Mouse (Mus musculus) T-helper 1 cell (primary cell): Measurements from ENCODE around the gene Ptchd4.

Source experiments
- in situ Hi-C: fragments of 300-600 bp; cut with MboI, MseI; formaldehyde crosslinking; loops from one replicate; pipeline ENCODE4 v1.15.1; 2025; ENCODE audit warnings: high pct_unique_total_duplicates

Gene Ptchd4

GRCm38 (mm10) chr17:42427961-42428360, 112.2 kb downstream of the Ptchd4 start:
- in situ Hi-C loops = no loop called here

DNA sequence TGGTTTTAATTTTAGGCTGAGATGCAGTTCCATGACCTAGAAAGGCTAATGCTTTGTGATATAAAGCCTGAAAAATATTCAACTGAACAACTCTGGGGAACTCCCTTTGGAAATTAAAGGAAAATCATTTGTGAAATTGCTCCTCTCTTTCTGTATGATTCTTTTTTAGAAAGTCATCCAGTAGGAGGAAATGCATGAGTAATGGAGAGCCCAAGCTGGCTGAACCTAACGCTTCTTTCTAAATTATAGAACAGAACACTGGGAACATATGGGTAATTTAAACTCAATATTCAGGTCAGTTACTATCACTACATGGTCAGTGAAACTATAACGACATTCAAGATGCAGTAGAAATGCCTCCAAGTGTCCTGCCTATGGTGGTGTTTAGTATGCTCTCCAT, 114.6 kb downstream of the Ptchd4 start:
- in situ Hi-C loops = no loop called here

GRCm38 (mm10) chr17:42452235-42452634, 136.5 kb downstream of the Ptchd4 start:
- in situ Hi-C loops = no loop called here

GRCm38 (mm10) chr17:42456441-42456840, 140.7 kb downstream of the Ptchd4 start:
- in situ Hi-C loops = no loop called here

DNA sequence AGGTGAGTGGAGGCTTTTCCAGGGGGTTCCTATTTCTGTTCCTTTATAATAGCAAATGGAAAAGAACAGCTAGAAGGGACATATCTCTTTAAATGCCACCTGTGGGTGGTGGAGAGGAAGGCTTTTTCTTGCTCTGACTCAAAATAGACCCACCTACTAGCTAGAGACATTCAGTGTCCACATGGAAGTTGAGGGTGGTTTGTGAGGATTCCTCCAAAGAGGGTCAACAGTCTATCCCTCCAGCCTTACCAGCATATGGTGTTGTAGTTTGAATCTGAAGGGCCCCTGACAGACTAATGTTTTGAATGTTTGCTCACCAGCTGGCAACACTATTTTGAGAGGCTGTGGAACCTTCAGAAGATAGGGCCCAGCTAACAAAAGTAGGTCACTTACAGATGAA, 147.0 kb downstream of the Ptchd4 start:
- in situ Hi-C loops = no loop called here

DNA sequence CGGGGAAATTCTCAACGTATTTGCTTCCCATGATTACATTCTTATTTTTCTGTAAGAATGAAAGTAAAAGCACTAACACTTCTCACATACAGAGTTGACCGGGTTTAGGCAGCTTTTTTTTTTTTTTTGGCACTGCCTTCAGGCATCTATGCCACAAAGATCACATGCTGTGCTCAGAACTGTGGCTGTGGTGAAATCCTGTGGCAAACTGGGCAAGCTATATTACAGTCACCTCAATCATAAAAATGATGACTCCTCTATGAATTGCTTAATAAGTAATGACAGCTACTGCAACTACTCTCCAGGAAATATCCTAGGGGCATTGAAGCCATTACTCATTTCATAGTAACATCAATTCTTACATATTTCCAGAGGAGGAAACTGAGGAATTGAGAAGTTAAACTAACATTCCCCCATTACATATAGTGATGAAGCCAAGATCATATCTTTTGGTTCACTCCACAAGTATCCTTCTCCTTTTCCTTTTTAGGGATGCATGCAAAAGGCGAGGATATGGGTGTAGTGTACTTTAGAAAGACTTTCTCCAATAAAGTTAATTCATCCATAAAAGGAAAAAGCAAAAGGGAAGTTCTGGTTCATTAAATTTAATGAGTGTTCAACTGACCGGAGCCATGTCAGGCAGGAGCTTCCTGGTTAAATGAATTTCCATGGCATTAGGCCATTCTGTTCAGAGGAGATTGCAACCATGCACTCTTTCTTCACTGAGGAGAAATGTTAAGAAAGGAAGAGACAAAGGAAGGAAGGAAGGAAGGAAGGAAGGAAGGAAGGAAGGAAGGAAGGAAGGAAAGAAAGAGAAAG, 164.6 kb downstream of the Ptchd4 start:
- in situ Hi-C loops = no loop called here

GRCm38 (mm10) chr17:42509356-42510262, 193.9 kb downstream of the Ptchd4 start:
- in situ Hi-C loops = no loop called here

DNA sequence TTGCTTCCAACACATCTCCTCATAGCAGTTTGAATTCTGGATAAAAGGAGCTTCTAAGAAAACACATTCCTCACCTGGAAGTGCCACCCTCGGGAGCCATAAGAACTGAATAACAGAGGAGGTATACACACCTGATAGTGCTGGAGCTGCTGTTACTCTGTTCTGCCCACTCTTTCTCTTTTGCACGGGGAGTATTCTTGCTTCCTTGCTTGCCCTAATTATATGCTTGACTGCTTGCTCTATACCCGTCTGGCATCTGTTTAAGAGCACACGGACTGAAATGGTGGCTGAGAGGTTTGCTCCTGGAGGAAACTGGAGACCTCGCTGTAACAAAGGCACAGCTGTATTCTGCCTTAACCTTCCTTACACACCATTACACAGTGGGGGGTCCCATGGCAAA, 214.4 kb downstream of the Ptchd4 start:
- in situ Hi-C loops = no loop called here

- in situ Hi-C loops = no loop called here
Observed at GRCm38 (mm10) chr17:42549578-42549977, 233.8 kb downstream of the Ptchd4 start.
